Mouse (Mus musculus) limb, embryonic 14.5 days (tissue): ENCODE data around the gene Dleu7. TPM values are rescaled to one million over a fixed set of nuclear protein-coding genes. Genes with fewer than 3 reads are reported as not detected.

ENCODE experiments used
- ATAC-seq: fragments of 200-750 bp; cut with Nextera tagmentation; 2 replicates; pipeline ENCODE4 v1.8.0; 2017; ENCODE audit warnings: low read depth, moderate number of reproducible peaks, moderate TSS enrichment; ENCODE audit not compliant: low FRiP score
- DNase-seq: peaks from one replicate; pipeline ENCODE4 v3.0.0-alpha.2; 2015; ENCODE audit warnings: low spot score
- H3K27ac ChIP-seq: fragments of 300-500 bp; sonication (generic); replicated peaks from 2 replicates; pipeline ENCODE4 v1.5.1; 2014; ENCODE audit warnings: low read depth, mild to moderate bottlenecking, low read length, moderate library complexity, mixed read lengths
- H3K27me3 ChIP-seq: fragments of 300-500 bp; sonication (generic); 2 replicates; pipeline ENCODE4 v1.6.1; 2014; ENCODE audit warnings: low read length, mixed read lengths; ENCODE audit not compliant: control insufficient read depth, insufficient read depth
- H3K36me3 ChIP-seq: fragments of 300-500 bp; sonication (generic); 2 replicates; pipeline ENCODE4 v1.6.1; 2014; ENCODE audit warnings: mild to moderate bottlenecking, low read length, moderate library complexity, mixed read lengths; ENCODE audit not compliant: control insufficient read depth, insufficient read depth
- H3K4me1 ChIP-seq: fragments of 300-500 bp; sonication (generic); 2 replicates; pipeline ENCODE4 v1.6.1; 2014; ENCODE audit warnings: antibody characterized with exemption, low read length, mixed read lengths; ENCODE audit not compliant: control insufficient read depth, insufficient read depth
- H3K4me2 ChIP-seq: fragments of 300-500 bp; sonication (generic); replicated peaks from 2 replicates; pipeline ENCODE4 v1.6.1; 2014; ENCODE audit warnings: low read depth, mild to moderate bottlenecking, low read length, moderate library complexity; ENCODE audit not compliant: severe bottlenecking
- H3K4me3 ChIP-seq: fragments of 300-500 bp; sonication (generic); replicated peaks from 2 replicates; pipeline ENCODE4 v1.5.1; 2014; ENCODE audit warnings: low read length
- H3K9ac ChIP-seq: fragments of 300-500 bp; sonication (generic); 2 replicates; pipeline ENCODE4 v1.6.1; 2014; ENCODE audit warnings: mild to moderate bottlenecking, low read depth, low read length, moderate library complexity; ENCODE audit not compliant: severe bottlenecking
- H3K9me3 ChIP-seq: fragments of 300-500 bp; sonication (generic); 2 replicates; pipeline ENCODE4 v1.6.1; 2016; ENCODE audit warnings: low read length; ENCODE audit not compliant: control insufficient read depth
- POLR2A ChIP-seq: fragments of 200-500 bp; IDR thresholded peaks from 2 replicates; pipeline ENCODE4 v1.8.0; 2012; ENCODE audit warnings: inconsistent platforms, mild to moderate bottlenecking, moderate library complexity, borderline replicate concordance; ENCODE audit not compliant: insufficient read depth, insufficient read length; ENCODE audit errors: extremely low read depth
- WGBS: fragments of 180-500 bp; shearing (Covaris S2); extraction: QIAGEN DNeasy Blood & Tissue Kit; methylation state at CpG from one replicate; pipeline ENCODE4 v1.1.7; 2014; 5-methylcytosine and 5-hydroxymethylcytosine counted together
- polyA plus RNA-seq, 2 experiments: library from polyadenylated mRNA; depleted of rRNA in 1 of 2; stranded (reverse) in 1 of 2; unstranded in 1 of 2; fragments of >200 nt; fragmentation: Nextera tagmentation in 1 of 2; extraction: Ambion mirVana in 1 of 2; gene quantifications; 2 replicates each; pipeline versions ENCODE4 v1.2.1 to v1.2.3; 2012 to 2014

The Dleu7 gene
- polyA plus RNA-seq, 2 experiments: 1.5 to 1.6 TPM

GRCm38 (mm10) chr14:62288731-62289130, 4.1 kb downstream of the Dleu7 start:
- TF ChIP-seq POLR2A: no peak
- no peak overlapping the region for H3K4me2 ChIP-seq
- 93% methylated on average over 3 of the region's 3 CpGs for WGBS
- H3K27me3 ChIP-seq: no peaks in the 10 kb centered on the region
- H3K4me3 ChIP-seq: no peak overlapping the region
- DNase-seq (no peak), ATAC-seq (no peak)
- no peak overlapping the region for H3K27ac ChIP-seq
- no peaks in the 10 kb centered on the region for H3K9me3 ChIP-seq
- peaks cover 10% of the 10 kb centered on the region for H3K4me1 ChIP-seq
- no peak overlapping the region for H3K9ac ChIP-seq
- no peaks in the 10 kb centered on the region for H3K36me3 ChIP-seq

- ATAC-seq (no peak), DNase-seq (no peak)
- 66% methylated on average over 2 of the region's 2 CpGs for WGBS
- TF ChIP-seq POLR2A: no peak
- Histone ChIP-seq H3K4me1 (peaks cover 13% of the 10 kb centered on the region; the same call in 1 of the 2 replicates), H3K4me3 (no peak overlapping the region), H3K27ac (no peak overlapping the region), H3K27me3 (no peaks in the 10 kb centered on the region), H3K36me3 (no peaks in the 10 kb centered on the region), H3K9me3 (no peaks in the 10 kb centered on the region), H3K9ac (0 out of 2 replicates have a peak overlapping the region, but pooled peaks have one; percentile 1), H3K4me2 (no peak overlapping the region)
Measured at GRCm38 (mm10) chr14:62282974-62283373, 9.9 kb downstream of the Dleu7 start.

GRCm38 (mm10) chr14:62273604-62274003, 19.2 kb downstream of the Dleu7 start:
- no peak for ATAC-seq
- no peaks in the 10 kb centered on the region for H3K27me3 ChIP-seq
- TF ChIP-seq POLR2A: no peak
- H3K4me2 ChIP-seq: no peak overlapping the region
- 94% methylated on average over 3 of the region's 3 CpGs for WGBS
- no peaks in the 10 kb centered on the region for H3K36me3 ChIP-seq
- no peak for DNase-seq
- H3K4me3 ChIP-seq: no peak overlapping the region
- H3K9ac ChIP-seq: no peak overlapping the region
- peaks cover 6% of the 10 kb centered on the region; the same call in 1 of the 2 replicates for H3K4me1 ChIP-seq
- no peaks in the 10 kb centered on the region for H3K9me3 ChIP-seq
- H3K27ac ChIP-seq: no peak overlapping the region

- H3K4me2 ChIP-seq: no peak overlapping the region
- 64% methylated on average over 12 of the region's 12 CpGs for WGBS
- H3K9me3 ChIP-seq: no peaks in the 10 kb centered on the region
- no peaks in the 10 kb centered on the region for H3K27me3 ChIP-seq
- DNase-seq (peak; percentile 56), ATAC-seq (peak; percentile 34; the same call in 1 of the 2 replicates)
- H3K4me1 ChIP-seq: peaks cover 6% of the 10 kb centered on the region; the same call in 1 of the 2 replicates
- TF ChIP-seq POLR2A: no peak
- no peaks in the 10 kb centered on the region for H3K36me3 ChIP-seq
- H3K27ac ChIP-seq: peak overlapping the region; percentile 67
- H3K4me3 ChIP-seq: no peak overlapping the region
- no peak overlapping the region for H3K9ac ChIP-seq
Measured at GRCm38 (mm10) chr14:62270698-62271396, 22.0 kb downstream of the Dleu7 start.

- Histone ChIP-seq H3K27ac (0 out of 2 replicates have a peak overlapping the region, but pooled peaks have one; percentile 2), H3K9ac (no peak overlapping the region), H3K4me2 (no peak overlapping the region), H3K9me3 (no peaks in the 10 kb centered on the region), H3K36me3 (no peaks in the 10 kb centered on the region), H3K27me3 (no peaks in the 10 kb centered on the region), H3K4me1 (peaks cover 8% of the 10 kb centered on the region), H3K4me3 (no peak overlapping the region)
- DNase-seq (peak; percentile 44), ATAC-seq (peak; percentile 82)
- 48% methylated on average over 10 of the region's 10 CpGs for WGBS
- TF ChIP-seq POLR2A: no peak
Measured at GRCm38 (mm10) chr14:62258978-62259536, 33.8 kb downstream of the Dleu7 start.
